Mouse (Mus musculus) lung, embryonic 14.5 days (tissue): Measurements from ENCODE around the gene Nenf. TPM values are rescaled to one million over a fixed set of nuclear protein-coding genes. Genes with fewer than 3 reads are reported as not detected.
A peak's percentile ranks its signal among the peaks of the same experiment; 100 is the strongest.

Experiments used
- ATAC-seq: fragments of 200-750 bp; cut with Nextera tagmentation; 2 replicates; pipeline ENCODE4 v1.8.0; 2017; ENCODE audit warnings: mild to moderate bottlenecking, moderate TSS enrichment, moderate library complexity; ENCODE audit not compliant: insufficient read depth
- DNase-seq: peaks from one replicate; pipeline ENCODE4 v3.0.0-alpha.2; 2015
- H3K27ac ChIP-seq: fragments of 300-500 bp; sonication (generic); 2 replicates; pipeline ENCODE4 v1.5.1; 2014; ENCODE audit warnings: low read depth, mild to moderate bottlenecking, moderate library complexity
- H3K27me3 ChIP-seq: fragments of 300-500 bp; sonication (generic); 2 replicates; pipeline ENCODE4 v1.6.1; 2014; ENCODE audit warnings: low read length, control low read depth; ENCODE audit not compliant: insufficient read depth
- H3K36me3 ChIP-seq: fragments of 300-500 bp; sonication (generic); 2 replicates; pipeline ENCODE4 v1.6.1; 2014; ENCODE audit warnings: control low read depth; ENCODE audit not compliant: insufficient read depth
- H3K4me1 ChIP-seq: fragments of 300-500 bp; sonication (generic); 2 replicates; pipeline ENCODE4 v1.6.1; 2014; ENCODE audit warnings: antibody characterized with exemption, control low read depth; ENCODE audit not compliant: insufficient read depth
- H3K4me2 ChIP-seq: fragments of 300-500 bp; sonication (generic); 2 replicates; pipeline ENCODE4 v1.6.1; 2014; ENCODE audit warnings: mild to moderate bottlenecking
- H3K4me3 ChIP-seq: fragments of 300-500 bp; sonication (generic); 2 replicates; pipeline ENCODE4 v1.5.1; 2014; ENCODE audit warnings: low read depth, low read length
- H3K9ac ChIP-seq: fragments of 300-500 bp; sonication (generic); 2 replicates; pipeline ENCODE4 v1.6.1; 2014
- H3K9me3 ChIP-seq: fragments of 300-500 bp; sonication (generic); 2 replicates; pipeline ENCODE4 v1.6.1; 2016; ENCODE audit warnings: low read depth, low read length, control low read depth
- CTCF ChIP-seq: IDR thresholded peaks from 2 replicates; pipeline ENCODE4 v1.5.1; 2016; ENCODE audit warnings: antibody characterized with exemption, low read depth
- WGBS: fragments of 180-500 bp; shearing (Covaris S2); extraction: QIAGEN DNeasy Blood & Tissue Kit; methylation state at CpG from one replicate; pipeline ENCODE4 v1.1.7; 2014; 5-methylcytosine and 5-hydroxymethylcytosine counted together
- polyA plus RNA-seq: library from polyadenylated mRNA; unstranded; fragments of >200 nt; fragmentation: Nextera tagmentation; extraction: Ambion mirVana; gene quantifications from 2 replicates; pipeline ENCODE4 v1.2.1, GENCODE M21; 2014

The Nenf gene
- polyA plus RNA-seq, 1 experiment from 2014 or later: 117 TPM

- H3K27ac ChIP-seq: no peak overlapping the region
These were observed 18.6 kb downstream of the Nenf start for GRCm38 (mm10) chr1:191299215-191299942.

GRCm38 (mm10) chr1:191298304-191298703, 19.7 kb downstream of the Nenf start:
- no peaks in the 10 kb centered on the region for H3K36me3 ChIP-seq
- no peak for ATAC-seq
- no peak for DNase-seq
- H3K4me3 ChIP-seq: no peak overlapping the region
- peaks cover 4% of the 10 kb centered on the region; the same call in 1 of the 2 replicates for H3K4me1 ChIP-seq
- no peak overlapping the region for H3K4me2 ChIP-seq
- TF ChIP-seq CTCF: no peak
- H3K9me3 ChIP-seq: no peaks in the 10 kb centered on the region
- no peak overlapping the region for H3K9ac ChIP-seq
- WGBS: 83% methylated on average over 4 of the region's 4 CpGs
- no peak overlapping the region for H3K27ac ChIP-seq
- H3K27me3 ChIP-seq: no peaks in the 10 kb centered on the region

More at GRCm38 (mm10) chr1:191299215-191299942, 18.6 kb downstream of the Nenf start:
- H3K9me3 ChIP-seq: no peaks in the 10 kb centered on the region
- no peak overlapping the region for H3K4me3 ChIP-seq
- no peak overlapping the region for H3K4me2 ChIP-seq
- H3K27me3 ChIP-seq: no peaks in the 10 kb centered on the region
- WGBS: 47% methylated on average over 11 of the region's 11 CpGs
- ATAC-seq (no peak), DNase-seq (peak; percentile 63)
- H3K36me3 ChIP-seq: no peaks in the 10 kb centered on the region
- peaks cover 4% of the 10 kb centered on the region; the same call in 1 of the 2 replicates for H3K4me1 ChIP-seq
- H3K9ac ChIP-seq: no peak overlapping the region
- TF ChIP-seq CTCF: peak; percentile 72

- 51% methylated on average over 5 of the region's 5 CpGs for WGBS
- H3K9me3 ChIP-seq: no peaks in the 10 kb centered on the region
- H3K36me3 ChIP-seq: no peaks in the 10 kb centered on the region
- no peak for TF ChIP-seq CTCF
- peaks cover 4% of the 10 kb centered on the region; the same call in 1 of the 2 replicates for H3K4me1 ChIP-seq
- no peak overlapping the region for H3K4me2 ChIP-seq
- DNase-seq (peak; percentile 50), ATAC-seq (peak; percentile 75)
- H3K4me3 ChIP-seq: no peak overlapping the region
- no peaks in the 10 kb centered on the region for H3K27me3 ChIP-seq
- H3K9ac ChIP-seq: no peak overlapping the region
- H3K27ac ChIP-seq: no peak overlapping the region
These were observed 21.5 kb downstream of the Nenf start for GRCm38 (mm10) chr1:191296445-191296844.

- WGBS: 12% methylated on average over 3 of the region's 3 CpGs
These were observed 22.2 kb downstream of the Nenf start for GRCm38 (mm10) chr1:191295784-191296183.

GRCm38 (mm10) chr1:191293996-191294795, 23.8 kb downstream of the Nenf start:
- Histone ChIP-seq H3K9me3 (no peaks in the 10 kb centered on the region), H3K4me2 (no peak overlapping the region), H3K27ac (no peak overlapping the region), H3K36me3 (no peaks in the 10 kb centered on the region), H3K4me3 (no peak overlapping the region), H3K9ac (no peak overlapping the region), H3K4me1 (peaks cover 4% of the 10 kb centered on the region; the same call in 1 of the 2 replicates), H3K27me3 (no peaks in the 10 kb centered on the region)
- TF ChIP-seq CTCF: no peak
- WGBS: 37% methylated on average over 9 of the region's 9 CpGs
- DNase-seq (no peak), ATAC-seq (no peak)

More at GRCm38 (mm10) chr1:191295784-191296183, 22.2 kb downstream of the Nenf start:
- no peak overlapping the region for H3K27ac ChIP-seq
- no peak overlapping the region for H3K9ac ChIP-seq
- no peaks in the 10 kb centered on the region for H3K9me3 ChIP-seq
- no peak overlapping the region for H3K4me3 ChIP-seq
- DNase-seq (no peak), ATAC-seq (no peak)
- no peak overlapping the region for H3K4me2 ChIP-seq
- peaks cover 4% of the 10 kb centered on the region; the same call in 1 of the 2 replicates for H3K4me1 ChIP-seq
- TF ChIP-seq CTCF: no peak
- H3K36me3 ChIP-seq: no peaks in the 10 kb centered on the region
- no peaks in the 10 kb centered on the region for H3K27me3 ChIP-seq

- H3K9me3 ChIP-seq: no peaks in the 10 kb centered on the region
- no peaks in the 10 kb centered on the region for H3K36me3 ChIP-seq
- H3K27me3 ChIP-seq: no peaks in the 10 kb centered on the region
- H3K4me1 ChIP-seq: peaks cover 4% of the 10 kb centered on the region; the same call in 1 of the 2 replicates
- no peak overlapping the region for H3K4me2 ChIP-seq
- 83% methylated on average over 2 of the region's 2 CpGs for WGBS
- no peak for DNase-seq
- TF ChIP-seq CTCF: no peak
- H3K9ac ChIP-seq: no peak overlapping the region
- H3K27ac ChIP-seq: no peak overlapping the region
- no peak overlapping the region for H3K4me3 ChIP-seq
- no peak for ATAC-seq
These were observed 24.9 kb downstream of the Nenf start for GRCm38 (mm10) chr1:191293051-191293450.

- Histone ChIP-seq H3K36me3 (no peaks in the 10 kb centered on the region), H3K4me3 (no peak overlapping the region), H3K27ac (no peak overlapping the region), H3K9ac (no peak overlapping the region), H3K9me3 (no peaks in the 10 kb centered on the region), H3K27me3 (no peaks in the 10 kb centered on the region), H3K4me1 (peaks cover 4% of the 10 kb centered on the region; the same call in 1 of the 2 replicates), H3K4me2 (no peak overlapping the region)
- DNase-seq: no peak
- WGBS: 63% methylated on average over 5 of the region's 5 CpGs
- no peak for ATAC-seq
- TF ChIP-seq CTCF: no peak
These were observed 25.6 kb downstream of the Nenf start for GRCm38 (mm10) chr1:191292348-191292747.
